Mouse (Mus musculus) embryonic fibroblast, embryonic 13.5 days (primary cell): ENCODE results near the gene Clpx. TPM values are rescaled to one million over a fixed set of nuclear protein-coding genes. Genes with fewer than 3 reads are reported as not detected.

ENCODE experiments used
- H3K27ac ChIP-seq: 2 replicates; pipeline ENCODE4 v1.5.1; 2012; ENCODE audit warnings: low read length, control low read depth, inconsistent platforms; ENCODE audit not compliant: insufficient read depth
- H3K4me1 ChIP-seq: 2 replicates; pipeline ENCODE4 v1.6.1; 2011; ENCODE audit warnings: low read length; ENCODE audit not compliant: control insufficient read depth, insufficient read depth
- H3K4me3 ChIP-seq: 2 replicates; pipeline ENCODE4 v1.5.1; 2011; ENCODE audit warnings: mild to moderate bottlenecking, control low read depth, low read length; ENCODE audit not compliant: insufficient read depth
- CTCF ChIP-seq: IDR thresholded peaks from 2 replicates; pipeline ENCODE4 v1.5.1; 2011; ENCODE audit warnings: mild to moderate bottlenecking, control low read depth, low read length, moderate library complexity, borderline replicate concordance; ENCODE audit not compliant: insufficient read depth
- POLR2A ChIP-seq: IDR thresholded peaks from 2 replicates; pipeline ENCODE4 v1.6.1; 2011; ENCODE audit warnings: low read depth, mild to moderate bottlenecking, control low read depth, low read length, moderate library complexity
- polyA plus RNA-seq: library from polyadenylated mRNA; stranded (reverse); fragments of >200 nt; gene quantifications from 2 replicates; pipeline ENCODE4 v1.2.4, GENCODE M21; 2011; ENCODE audit warnings: low read depth; ENCODE audit not compliant: missing spikeins, insufficient read length

Clpx gene
- polyA plus RNA-seq, 1 experiment: 35.4 TPM

DNA sequence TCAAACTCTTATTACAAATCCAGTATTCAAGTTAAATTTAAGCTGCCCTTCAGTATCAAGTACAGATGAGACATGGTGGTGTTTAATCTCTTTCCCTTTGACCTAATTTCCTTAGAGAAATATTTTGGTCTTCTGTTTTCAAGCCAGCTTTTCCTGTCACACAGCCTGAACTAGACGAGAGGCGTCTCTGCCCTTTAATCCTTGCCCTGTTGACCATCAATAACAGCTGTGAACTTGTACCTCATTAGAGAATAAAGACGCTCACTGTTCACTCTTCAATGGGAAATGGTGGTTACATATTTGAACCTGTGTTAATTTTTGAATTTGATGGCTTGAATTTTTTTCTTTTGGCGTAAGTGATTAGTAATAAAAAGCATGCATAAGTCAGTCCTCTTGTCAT is 10.2 kb downstream of the Clpx start:
- H3K27ac ChIP-seq: no peak overlapping the region
- H3K4me3 ChIP-seq: no peak overlapping the region
- no peaks in the 10 kb centered on the region for H3K4me1 ChIP-seq
- no peak for TF ChIP-seq CTCF
- no peak for TF ChIP-seq POLR2A

DNA sequence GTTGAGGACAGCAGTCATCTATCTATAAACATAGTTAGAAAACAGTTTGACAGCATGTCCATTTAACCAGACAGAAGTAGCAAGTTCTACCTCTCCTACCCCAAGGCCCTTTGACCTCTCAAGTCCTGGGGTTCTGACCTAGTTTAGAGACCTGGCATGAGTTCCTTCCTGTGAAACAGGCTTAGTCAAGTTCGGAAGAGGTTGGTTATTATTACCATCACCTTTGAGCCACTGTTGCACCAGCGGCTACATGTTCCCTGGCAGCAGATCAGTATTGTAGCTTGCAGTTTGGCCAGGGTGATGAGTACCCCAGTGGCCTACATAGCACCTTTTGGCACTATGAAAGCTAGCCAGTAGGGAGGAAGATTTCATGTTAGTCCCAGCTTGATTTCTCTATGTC is 12.6 kb downstream of the Clpx start:
- TF ChIP-seq POLR2A: no peak
- TF ChIP-seq CTCF: no peak
- H3K27ac ChIP-seq: no peak overlapping the region
- no peak overlapping the region for H3K4me3 ChIP-seq
- H3K4me1 ChIP-seq: no peaks in the 10 kb centered on the region

DNA sequence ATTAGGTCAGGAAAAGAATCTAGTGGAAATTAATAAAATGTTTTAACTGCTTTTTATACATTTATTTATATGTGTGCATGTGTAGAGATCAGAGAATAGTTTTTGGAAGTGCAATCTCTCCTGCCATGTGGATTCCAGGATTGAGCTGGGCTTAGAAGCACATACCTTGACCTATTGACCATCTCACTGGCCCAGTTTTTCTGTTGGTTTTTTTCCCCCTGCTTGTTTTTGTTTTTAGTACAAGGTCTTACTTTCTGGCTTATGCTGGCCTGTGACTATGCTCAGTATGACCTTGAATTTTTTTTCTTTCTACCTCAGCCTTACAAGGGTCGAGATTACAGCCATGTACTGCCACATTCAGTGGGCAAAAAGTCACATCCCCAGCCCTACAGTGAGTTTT is 14.0 kb downstream of the Clpx start:
- TF ChIP-seq POLR2A: no peak
- TF ChIP-seq CTCF: no peak
- no peak overlapping the region for H3K4me3 ChIP-seq
- H3K27ac ChIP-seq: no peak overlapping the region
- H3K4me1 ChIP-seq: no peaks in the 10 kb centered on the region

DNA sequence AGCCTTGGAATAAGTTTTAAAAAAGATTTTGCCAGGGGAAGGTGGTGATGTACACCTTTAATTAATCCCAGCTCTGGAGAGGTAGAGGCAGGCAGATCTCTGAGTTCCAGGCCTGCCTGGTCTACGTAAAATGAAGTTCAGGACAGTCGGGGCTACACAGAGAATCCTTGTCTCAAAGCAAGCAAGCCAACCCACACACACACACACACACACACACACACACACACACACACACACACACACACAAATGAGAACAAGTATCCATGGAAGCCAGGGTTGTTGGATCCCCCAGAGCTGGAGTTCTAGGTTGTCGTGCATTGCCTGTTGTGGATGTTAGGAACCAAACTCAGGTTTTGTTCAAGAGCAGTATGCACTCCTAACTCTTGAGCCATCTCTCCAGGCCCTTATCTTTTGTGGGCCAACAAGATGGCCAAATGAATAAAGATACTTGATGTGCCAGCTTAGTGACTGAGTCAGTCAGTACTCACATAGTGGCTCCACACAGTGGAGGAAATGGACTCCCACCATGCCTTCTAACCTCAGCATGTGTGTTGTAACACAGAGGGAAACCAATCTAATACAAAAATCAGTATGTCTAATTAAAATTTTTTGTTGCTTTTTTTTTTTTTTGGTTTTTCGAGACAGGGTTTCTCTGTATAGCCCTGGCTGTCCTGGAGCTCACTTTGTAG is 18.8 kb downstream of the Clpx start:
- no peak overlapping the region for H3K4me3 ChIP-seq
- H3K27ac ChIP-seq: no peak overlapping the region
- TF ChIP-seq POLR2A (no peak), CTCF (no peak)
- H3K4me1 ChIP-seq: no peaks in the 10 kb centered on the region

DNA sequence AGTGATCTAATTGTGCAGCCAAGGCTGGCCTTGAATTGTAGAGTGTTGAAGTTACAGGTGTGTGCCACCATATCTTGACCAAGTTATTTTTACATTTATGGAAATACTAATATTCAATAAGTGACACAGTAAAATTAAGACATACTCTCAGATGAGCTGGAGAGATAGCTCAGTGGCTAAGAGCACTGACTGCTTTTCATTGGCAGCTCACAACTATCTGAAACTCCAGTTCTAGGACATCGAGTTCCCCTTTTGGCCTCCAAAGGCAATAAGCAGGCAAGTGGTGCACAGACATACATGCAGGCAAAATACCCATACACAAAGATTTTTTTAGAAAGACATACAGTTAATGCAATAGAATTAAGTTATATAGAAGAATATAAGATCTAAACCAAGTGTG is 19.8 kb downstream of the Clpx start:
- Histone ChIP-seq H3K4me3 (no peak overlapping the region), H3K27ac (no peak overlapping the region), H3K4me1 (no peaks in the 10 kb centered on the region)
- no peak for TF ChIP-seq CTCF
- TF ChIP-seq POLR2A: no peak

DNA sequence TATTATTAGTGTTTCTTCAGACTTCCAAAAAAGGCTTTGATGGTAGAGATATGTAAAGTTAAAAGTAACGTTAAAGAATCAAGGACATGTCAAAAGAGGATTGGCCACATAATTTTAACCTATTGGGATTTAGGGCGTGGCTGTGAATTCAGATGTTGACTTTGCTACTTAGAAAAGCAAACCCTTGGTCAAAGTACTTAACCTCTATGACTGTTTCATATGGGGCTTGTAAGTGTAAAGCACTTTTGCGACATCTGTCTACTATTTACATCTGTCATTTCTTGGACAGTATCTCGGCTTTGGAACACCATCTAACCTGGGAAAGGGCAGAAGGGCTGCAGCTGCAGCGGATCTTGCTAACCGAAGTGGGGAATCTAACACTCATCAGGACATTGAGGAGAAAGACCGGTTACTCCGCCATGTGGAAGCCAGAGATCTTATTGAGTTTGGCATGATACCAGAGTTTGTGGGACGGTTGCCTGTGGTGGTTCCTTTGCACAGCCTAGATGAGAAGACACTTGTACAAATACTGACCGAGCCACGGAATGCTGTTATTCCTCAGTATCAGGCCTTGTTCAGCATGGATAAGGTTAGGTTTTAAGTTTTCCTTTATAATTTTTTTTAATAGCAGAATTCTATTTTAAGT is 28.3 kb downstream of the Clpx start:
- Histone ChIP-seq H3K4me3 (no peak overlapping the region), H3K27ac (no peak overlapping the region), H3K4me1 (no peaks in the 10 kb centered on the region)
- no peak for TF ChIP-seq POLR2A
- no peak for TF ChIP-seq CTCF

DNA sequence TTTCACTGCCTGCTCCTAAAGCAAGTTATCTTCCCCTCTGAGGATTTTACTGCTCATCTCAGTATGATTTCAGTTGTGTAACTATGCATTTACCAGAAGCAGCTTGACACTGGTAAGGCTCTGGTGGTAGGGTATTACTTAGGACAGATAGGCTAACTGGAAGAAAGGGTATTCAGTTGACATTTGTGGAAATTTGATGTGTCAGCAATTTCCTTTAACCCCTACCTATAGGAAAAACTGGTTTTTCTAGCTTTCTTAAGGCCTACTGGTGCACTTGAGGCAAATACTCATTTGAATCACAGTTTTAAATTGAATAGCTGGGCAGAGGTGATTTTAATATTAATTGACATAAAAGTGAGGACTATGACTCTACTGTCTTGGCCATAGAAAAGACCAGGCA is 31.9 kb downstream of the Clpx start:
- H3K27ac ChIP-seq: no peak overlapping the region
- H3K4me3 ChIP-seq: no peak overlapping the region
- no peak for TF ChIP-seq POLR2A
- no peak for TF ChIP-seq CTCF
- no peaks in the 10 kb centered on the region for H3K4me1 ChIP-seq

DNA sequence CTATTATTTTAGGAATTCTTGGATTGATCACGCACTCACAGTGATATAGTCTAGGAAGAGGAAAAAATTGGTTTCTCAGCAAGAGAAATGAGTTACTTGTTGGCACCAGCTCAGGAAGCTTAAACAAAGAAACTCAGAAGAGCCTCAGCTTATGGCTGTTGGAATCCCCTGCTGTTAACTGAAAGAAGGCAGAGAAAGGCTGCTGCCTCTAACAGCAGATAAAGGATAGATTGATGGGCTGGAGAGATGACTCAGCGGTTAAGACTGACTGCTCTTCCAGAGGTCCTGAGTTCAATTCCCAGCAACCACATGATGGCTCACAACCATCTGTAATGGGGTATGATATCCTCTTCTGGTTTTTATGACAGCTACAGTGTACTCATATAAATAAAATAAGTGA is 33.3 kb downstream of the Clpx start:
- TF ChIP-seq CTCF: no peak

DNA sequence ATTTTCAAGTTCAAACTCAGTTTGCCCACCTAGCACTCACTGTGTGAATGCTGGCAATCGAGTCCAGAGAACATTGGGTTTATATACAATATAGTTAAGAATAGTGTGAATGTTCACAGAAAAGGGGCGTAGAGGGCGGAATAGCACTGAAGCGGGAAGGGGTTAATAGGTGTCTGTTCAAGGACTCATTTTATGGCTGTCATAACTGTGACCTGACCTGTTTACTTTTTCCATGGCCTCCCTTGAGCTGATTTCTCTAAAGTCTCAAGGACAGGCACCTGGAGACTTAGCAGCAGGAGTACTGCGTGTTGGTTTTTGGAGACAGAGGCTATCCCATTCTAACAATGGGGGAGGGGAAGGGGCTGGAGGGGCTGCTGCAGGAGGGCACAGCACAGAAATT is 39.9 kb downstream of the Clpx start:
- Histone ChIP-seq H3K4me3 (no peak overlapping the region), H3K27ac (no peak overlapping the region), H3K4me1 (no peaks in the 10 kb centered on the region)
- no peak for TF ChIP-seq CTCF
- no peak for TF ChIP-seq POLR2A

More for the DNA sequence above, 33.3 kb downstream of the Clpx start:
- H3K4me3 ChIP-seq: no peak overlapping the region
- no peak overlapping the region for H3K27ac ChIP-seq
- no peaks in the 10 kb centered on the region for H3K4me1 ChIP-seq

DNA sequence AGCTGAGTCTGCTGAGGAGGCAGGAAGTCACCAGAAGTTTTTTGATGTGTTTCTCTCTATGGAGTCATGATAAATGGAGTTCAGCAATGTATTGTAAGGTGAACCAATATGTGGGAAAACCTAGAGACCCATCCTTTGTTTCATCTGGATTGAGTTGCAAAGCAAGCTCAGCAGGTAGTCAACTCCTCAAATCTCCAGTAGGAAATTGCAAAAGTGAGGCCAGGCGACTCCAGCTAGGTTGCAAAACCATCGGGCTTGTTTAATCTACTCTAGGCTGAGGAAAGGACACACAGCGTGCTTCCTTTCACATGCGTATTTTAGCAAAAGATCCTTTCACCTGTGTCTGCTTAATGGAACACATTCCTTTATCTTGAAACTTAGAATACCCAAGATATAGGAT is 45.1 kb downstream of the Clpx start:
- Histone ChIP-seq H3K4me3 (no peak overlapping the region), H3K4me1 (no peaks in the 10 kb centered on the region), H3K27ac (no peak overlapping the region)
- TF ChIP-seq POLR2A (no peak), CTCF (no peak)
